Mouse (Mus musculus) right cerebral cortex, postnatal 14 days (tissue): ENCODE data around the gene Dcbld2.

ENCODE experiments used
- DNase-seq: peaks from one replicate; pipeline ENCODE4 v3.0.0; 2022

The Dcbld2 gene

DNA sequence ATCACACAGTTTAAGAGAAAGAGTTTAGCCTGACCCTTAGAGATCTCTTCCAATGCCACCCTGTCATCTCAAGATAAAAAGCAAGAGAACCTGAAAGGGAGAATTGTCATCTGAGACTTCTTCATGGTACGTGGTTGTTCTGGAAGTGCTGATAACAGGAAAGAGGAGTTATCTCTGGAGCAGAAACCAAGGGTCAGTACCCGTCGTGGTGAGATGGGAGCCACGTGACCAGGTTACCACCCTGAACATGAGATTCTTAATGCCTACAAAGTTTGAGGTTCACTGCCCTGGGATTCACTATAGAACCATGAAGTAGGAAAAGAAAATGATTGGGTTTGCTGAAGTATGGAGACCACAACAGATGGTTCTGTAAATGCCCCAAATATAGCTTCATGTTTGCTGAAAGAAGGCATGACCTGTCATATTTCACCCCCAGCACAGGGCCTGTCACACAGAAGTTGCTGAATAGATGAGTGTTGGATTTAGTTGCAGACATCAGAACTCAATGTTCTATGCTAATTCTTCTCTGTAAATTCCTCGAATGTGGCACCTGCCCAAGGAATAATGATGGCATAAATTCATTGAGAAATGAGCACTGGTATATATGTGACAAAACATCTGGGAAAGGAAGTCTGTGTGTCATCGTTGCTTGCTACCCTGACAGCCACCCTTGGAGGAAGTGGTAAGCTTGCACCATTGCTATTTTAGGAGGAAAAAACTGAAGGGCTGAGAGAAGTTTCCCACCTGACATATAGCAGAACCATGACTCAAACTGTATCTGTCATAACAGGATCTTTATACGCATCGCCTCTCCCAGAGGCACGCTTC lies 89.9 kb downstream of the Dcbld2 start:
- DNase-seq: no peak

DNA sequence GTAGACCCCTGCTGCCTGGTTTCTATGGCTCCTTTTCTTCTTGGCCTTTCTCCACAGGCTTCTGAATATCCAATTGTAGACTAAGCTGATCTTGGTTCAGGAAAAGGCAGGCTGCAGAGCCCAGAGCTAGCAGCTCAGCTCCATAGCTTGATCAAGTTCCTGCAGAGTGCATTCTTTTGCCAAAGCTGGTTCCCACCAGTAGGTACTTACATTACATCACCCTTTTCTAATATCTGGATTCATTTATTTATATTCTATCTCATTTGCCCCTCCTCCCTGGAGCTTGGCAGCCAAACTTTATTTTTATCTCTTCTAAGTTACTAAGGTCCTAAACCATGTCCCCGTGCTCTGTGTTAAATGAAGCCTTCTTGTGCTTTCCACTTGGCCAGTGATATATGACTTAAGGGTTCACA lies 90.9 kb downstream of the Dcbld2 start:
- DNase-seq: no peak

DNA sequence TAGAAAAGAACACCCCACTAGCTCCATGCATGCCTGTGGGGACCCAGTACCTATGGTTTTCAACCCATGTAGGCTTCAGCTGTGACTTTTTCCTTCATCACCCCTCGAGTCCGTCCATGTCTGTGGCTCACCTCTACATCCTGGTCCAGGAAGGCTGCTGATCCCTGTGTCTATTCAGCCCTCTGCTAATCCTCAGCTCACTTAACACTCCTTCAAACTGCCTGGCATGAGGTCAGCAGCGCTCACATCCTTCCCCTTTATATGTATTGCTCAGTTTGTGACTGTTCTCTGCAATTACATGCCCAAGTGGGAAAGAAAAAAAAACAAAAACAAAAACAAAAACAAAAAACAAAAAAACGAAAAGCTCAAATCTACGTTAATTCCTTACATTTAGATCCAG lies 91.4 kb downstream of the Dcbld2 start:
- DNase-seq: no peak

DNA sequence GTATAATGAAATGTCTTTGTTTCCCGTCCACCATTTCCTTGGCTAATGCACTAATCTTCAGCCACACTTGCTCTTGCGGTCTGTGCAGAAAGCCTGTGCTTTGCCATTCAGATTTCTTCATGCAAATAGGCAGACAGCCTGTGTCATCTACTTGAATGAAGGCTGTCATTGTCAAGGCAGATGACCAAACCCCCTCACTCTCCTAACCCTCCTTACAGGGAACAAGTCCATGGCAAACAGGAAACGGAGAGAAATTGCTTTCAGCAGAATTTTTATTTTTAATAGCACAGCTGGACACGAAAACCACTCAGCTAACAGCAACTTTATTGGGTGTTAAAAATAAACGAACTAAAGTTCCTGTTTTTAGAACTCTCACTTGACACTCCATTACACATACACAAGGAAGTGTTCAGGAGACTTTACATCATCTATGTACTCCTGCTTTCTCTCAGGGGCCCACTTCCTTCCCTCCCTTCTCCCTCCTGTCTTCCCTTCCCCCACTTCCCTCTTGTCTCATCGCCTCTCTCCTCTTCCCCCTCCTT lies 93.6 kb downstream of the Dcbld2 start:
- no peak for DNase-seq

DNA sequence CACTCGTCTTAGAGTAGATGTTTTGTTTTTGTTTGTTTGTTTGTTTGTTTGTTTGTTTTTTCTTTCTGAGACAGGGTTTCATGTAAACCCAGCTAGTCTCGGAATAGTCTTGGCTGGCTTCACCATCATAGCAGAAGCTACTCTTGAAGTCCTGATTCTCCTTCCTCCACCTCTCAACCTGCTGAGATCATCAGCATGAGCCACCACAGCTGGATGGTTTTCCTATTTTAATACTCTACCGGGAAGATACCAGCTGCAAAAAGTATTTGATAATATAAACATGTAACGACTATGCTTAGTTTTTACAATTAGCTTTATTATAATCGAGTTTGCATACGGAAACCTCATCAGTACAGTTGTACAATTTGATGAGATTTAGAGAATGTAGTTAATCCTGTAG lies 94.3 kb downstream of the Dcbld2 start:
- DNase-seq: no peak

DNA sequence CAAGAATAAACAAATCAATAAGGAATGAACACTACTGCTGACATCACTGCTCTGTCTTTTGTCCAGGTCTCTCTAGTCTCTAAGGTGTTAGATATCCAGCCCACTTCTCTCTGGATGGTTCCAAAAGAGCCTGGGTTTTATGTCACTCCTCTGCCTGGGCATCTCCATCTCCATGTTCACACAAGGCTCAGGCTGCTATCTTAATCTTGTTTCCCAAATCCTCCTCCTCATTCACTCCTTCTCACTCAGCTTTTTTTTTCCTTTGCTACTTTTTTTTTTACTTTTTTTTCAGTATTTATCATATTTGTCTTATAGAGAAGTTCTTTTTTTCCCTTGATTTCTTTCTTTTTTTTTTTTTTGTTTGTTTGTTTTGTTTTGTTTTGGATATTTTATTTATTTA lies 96.7 kb downstream of the Dcbld2 start:
- no peak for DNase-seq

DNA sequence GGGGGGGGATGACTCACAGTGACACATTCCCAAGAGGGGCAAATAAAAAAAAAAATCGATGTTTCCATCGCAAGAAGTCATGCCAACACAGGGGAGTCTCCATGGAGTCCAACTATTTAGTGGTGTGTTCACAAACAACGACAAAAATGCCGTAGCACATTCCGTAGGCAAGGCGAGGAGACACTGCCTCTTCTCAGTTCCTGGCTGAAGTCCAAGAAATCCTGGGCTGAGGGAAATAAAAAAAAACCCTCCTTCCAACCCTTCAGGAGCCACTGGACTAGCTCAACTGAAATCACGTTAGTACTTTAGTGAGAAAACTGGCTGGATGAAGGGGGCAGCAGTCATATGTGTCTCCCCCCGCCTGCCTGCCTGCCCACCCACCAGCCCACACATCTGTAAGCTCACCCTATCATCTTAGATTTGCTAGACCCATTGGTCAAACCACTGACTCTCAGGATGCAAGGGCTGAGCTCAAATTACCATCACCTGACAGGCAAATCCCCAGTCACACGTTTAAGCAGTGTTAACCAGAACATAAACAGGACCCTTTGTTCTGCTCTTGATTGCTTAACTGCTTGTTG lies 104.0 kb downstream of the Dcbld2 start:
- no peak for DNase-seq

DNA sequence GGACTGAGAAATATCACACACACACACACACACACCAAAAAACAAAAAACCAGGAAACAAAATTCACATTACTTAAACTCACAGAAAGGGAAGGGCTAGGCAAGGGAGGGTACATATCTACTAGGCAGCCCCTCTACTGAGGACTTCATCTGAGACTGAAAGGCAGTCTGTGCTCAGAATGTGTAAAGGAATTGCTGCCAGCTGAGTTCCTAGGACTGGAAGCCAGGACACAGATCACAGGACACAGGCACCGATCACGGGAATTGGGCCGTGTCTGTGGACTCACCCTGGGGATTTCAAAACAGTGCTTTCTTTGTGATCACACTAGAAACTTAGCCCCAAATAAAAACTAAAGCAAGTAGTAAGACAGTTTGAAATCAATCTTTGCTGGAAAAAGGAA lies 104.6 kb downstream of the Dcbld2 start:
- no peak for DNase-seq

DNA sequence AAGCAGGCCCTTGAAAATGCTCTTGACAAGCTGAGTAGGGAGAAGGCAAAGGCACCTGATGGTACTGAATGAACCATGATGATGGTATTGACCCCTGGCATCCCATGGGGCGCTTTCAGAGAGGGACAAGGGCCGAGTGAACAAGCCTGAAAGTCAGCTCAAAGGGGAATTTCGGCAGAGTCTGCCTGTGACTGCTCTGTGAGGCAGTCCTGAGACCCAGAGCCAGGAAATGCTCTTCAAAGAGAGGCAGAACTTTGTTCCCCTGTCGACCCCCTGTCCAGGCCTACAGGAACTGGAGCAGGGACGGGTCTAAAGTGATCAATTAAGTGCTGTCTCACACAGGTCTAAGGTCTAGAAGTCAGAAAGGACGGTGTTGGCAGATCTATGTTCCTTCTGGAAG lies 105.5 kb downstream of the Dcbld2 start:
- no peak for DNase-seq

DNA sequence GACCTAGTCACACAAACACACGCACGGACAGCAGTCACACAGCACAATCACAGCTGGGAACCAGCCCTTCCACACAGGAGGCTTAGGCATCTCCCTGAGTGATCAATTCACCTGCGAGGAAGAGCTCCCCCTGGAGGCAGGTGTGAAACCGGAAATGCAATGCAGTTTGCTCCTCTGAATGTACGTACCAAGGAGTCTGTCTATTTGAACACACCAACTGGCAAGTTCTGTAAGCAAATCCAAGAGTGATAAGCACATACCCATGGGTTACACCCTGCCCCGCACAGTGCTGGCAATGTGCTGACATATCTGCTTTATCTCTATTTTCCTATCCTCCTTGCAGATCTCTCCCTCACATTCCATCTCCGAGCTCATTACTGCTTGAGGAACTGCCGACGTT lies 106.3 kb downstream of the Dcbld2 start:
- DNase-seq: no peak

DNA sequence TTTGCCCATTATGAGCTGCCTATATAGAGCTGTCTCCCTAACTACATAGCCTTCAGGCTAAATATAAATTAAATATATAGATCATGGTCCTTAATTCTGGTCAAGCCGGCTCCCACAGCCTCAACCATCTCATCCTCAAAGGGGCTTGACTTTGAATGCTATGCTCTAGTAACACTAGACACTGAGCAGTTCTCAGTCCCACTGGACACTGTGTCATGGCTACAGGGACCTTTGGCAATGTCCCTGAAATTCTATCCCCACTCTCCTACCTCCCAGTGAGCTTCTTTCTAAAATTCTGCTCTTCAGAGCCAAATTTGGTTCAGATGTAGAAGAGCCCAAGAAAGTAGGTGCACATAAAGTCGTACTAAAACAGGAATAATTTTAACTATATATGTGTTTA lies 107.9 kb downstream of the Dcbld2 start:
- DNase-seq: no peak

DNA sequence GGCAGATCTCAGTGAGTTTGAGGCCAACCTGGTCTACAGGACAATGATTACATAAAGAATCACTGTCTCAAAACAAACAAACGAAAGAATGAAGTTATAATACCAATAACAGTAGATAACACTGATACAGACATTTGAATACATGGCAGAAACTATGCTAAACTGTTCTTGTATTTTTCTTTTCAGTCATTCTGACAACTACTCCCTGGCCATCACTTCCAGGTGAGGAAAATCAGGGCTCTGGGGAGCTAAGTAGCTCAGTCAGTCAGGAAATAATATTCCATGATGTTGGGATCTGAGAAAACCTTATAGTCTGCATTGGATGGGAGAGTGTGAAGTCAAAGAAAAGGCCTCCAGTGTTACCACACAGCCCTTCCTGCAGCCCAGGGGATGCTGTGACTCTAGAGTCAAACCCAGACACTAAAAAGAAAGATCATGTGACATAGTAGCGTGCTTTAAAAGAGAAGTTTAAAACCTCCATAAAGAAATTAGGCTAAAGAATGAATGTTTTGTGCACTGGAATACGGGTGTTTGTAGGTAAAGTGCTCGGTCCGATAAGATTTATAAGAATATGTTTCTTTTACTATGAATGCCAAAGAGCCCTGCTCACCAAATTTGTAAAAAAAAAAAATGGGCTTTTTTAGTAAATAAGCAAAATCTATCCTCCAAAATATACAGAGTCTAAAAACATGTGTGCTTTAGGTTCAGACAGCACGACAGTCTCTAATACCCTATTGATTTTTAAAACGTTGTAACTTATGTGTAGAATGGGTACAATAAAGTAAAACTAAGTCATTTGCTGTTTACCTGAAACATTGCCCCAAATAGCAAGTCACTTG lies 108.9 kb downstream of the Dcbld2 start:
- no peak for DNase-seq
